Mouse (Mus musculus): Measurements from ENCODE around the gene Mum1. TPM values are rescaled to one million over a fixed set of nuclear protein-coding genes. Genes with fewer than 3 reads are reported as not detected.
A peak's percentile ranks its signal among the peaks of the same experiment; 100 is the strongest.
"Not testable (repeated sequence)": the region's sequence is repeated elsewhere in the genome, so short reads cannot be mapped to it uniquely, and the experiment has no call there.

Gene Mum1
- total RNA-seq, 1 experiment from 2014 or later, result 42.0 TPM

DNA sequence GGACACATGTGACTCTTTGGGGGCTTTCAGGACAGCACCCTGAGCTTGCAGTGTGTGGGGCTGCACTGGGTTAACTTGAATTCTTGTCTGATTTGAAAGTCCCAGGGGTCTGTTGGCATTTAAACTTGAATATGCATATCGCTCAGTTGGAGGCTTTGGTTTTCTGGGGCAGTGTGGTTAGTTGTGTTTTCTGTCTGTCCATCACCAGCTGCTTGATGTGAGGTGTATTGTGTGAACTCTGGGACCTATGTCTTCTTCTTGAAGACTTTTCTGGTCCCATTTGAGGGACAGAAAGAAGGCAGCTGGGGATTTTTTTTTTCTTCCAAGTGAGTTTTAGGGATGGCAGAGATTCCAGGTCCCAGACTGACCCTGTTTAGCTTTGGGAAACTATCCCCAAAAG is 19.0 kb upstream of the Mum1 start:
- ATAC-seq (ENCODE audit: extremely low read depth, insufficient number of reproducible peaks, low FRiP score, poor library complexity, severe bottlenecking), result no peak

DNA sequence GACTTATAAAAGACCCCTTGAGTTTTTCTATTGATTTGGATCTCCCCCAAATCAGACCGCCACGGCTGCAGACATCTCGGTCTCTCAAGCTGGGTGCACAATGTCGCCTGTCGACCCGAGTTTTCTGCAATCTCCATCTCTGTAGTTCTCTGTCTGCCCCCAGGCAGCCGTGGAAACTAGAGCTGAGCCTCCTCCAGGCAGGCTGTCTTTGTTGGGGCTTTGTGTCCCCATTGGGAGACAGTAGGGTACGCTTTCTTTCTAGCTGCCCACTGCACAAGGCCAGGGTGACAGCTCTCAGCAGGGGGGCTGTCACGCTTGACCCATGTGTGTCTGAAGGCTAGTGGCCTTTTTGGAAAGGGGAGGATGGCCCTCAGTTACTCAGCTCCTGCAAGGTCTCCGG is 18.6 kb upstream of the Mum1 start:
- no peak for ATAC-seq (ENCODE audit: extremely low read depth, insufficient number of reproducible peaks, low FRiP score, poor library complexity, severe bottlenecking)

DNA sequence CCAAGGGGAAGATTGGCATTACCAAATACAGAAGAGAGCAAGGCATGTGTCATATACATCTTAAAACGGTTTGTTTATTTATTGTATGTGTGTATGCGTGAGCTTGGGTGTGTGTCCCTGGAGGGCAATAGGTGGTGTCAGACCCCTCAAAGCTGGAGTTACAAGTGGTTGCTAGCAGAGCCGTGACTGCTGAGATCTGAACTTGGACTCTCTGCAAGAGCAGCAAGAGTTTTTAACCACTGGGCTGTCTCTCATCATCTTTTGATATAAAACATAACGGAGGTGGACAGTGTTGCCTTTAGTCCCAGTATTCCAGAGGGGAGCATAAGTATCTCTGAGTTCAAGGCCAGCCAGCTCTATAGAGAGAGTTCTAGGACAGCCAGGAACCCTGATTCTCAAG is 18.0 kb upstream of the Mum1 start:
- ATAC-seq (ENCODE audit: extremely low read depth, insufficient number of reproducible peaks, low FRiP score, poor library complexity, severe bottlenecking), result no peak

DNA sequence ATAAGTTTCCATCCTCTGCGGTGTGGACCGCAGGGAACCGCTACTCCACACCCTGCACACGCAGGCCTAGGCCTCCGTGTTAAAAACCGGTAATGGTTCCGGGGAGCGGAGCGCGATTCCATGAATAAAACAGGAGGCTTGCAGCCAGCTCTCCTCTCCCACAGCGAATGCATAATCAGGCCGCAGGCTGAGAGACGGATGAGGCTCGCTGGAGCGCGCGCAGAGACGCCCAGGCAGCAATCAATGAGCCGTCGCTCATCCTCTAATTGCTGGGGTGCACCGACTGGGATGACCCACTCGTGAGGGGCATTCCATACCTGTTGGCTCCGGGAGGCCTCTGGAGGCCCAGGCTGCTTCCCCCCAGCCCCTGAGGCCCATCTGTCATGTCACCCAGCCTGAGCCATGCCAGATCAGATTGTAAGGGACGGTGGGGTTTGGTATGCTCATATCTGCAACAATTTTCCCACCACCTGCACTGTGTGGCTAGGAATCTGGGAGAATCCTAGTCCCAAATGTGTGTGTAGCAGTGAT is 17.3 kb upstream of the Mum1 start:
- no peak for ATAC-seq (ENCODE audit: extremely low read depth, insufficient number of reproducible peaks, low FRiP score, poor library complexity, severe bottlenecking)

DNA sequence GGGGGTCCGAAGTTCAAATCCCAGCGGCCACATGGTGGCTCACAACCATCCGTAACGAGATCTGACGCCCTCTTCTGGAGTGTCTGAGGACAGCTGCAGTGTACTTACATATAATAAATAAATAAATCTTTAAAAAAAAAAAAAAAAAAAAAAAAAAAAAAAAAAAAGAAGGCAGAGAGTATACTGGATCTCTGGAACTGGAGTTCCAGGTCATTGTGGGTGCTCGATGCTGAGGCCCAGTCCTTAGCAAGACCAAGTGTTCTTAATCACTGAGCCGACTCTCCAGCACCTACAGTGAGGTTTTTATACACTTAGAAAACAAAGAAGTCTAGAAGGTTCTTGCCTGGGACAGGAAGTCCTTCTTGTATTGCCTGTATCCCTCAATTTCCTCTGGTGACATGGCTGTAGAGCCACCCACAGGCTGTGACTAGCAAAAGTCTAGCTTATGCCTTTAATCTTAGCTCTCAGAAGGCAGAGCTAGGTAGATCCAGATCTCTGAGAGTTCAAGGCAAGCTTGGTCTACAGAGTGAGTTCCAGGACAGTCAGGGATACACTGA is 14.6 kb upstream of the Mum1 start:
- not testable (repeated sequence) for ATAC-seq (ENCODE audit: extremely low read depth, insufficient number of reproducible peaks, low FRiP score, poor library complexity, severe bottlenecking)

DNA sequence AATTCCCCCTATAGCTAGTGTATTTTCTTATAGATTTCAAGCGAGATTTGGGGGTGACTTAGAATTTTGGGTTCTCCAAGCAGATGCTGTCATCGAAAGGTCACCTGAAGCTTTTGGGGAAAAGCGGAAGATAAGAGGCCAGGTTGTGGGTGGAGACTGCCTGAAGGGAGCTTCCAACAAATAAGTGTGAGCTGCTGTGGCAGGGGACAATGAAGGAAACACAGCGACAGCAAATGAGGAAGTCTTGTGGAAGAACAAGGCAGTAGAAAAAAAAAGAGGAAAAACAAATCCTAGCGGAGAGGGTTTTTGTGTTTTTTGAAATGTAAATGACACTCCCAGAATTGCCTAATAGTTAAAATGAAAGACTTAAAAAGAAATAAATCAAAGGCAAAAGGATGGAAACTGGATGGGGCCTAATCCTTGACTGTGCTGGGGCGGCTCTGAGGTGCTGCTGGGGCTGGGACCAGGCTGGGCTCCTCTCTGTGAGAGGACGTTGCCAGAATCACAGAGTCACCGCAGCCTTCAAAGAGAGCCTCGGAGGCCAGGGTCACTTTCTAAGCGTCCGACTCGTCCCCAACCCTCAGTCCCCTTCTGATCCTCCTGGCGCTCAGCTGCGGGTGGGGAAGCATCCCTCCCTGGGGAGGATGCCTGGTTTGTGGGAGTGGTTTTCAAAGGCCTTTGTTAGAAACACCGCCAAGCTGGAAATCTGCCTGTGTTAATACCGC is 11.0 kb upstream of the Mum1 start:
- no peak for ATAC-seq (ENCODE audit: extremely low read depth, insufficient number of reproducible peaks, low FRiP score, poor library complexity, severe bottlenecking)

DNA sequence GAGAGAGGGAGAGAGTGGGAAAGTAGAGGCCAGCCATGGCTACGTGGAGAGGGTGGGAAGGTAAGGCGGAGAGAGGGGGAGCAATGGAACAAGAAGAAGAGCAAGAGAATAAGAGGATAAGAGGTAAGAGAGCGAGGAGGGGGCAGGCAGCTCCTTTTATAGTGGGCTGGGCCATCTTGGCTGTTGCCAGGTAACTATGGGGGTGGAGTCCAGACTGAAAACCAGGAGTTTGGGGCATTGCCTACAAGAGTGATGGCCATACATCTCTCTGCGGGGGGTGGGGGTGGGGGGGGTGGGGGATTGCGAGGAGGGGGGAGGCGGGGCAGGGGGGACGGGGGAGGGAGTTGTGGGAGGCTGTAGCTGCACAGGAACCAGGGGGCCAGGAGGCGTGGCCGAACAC is 5.6 kb upstream of the Mum1 start:
- ATAC-seq (ENCODE audit: extremely low read depth, insufficient number of reproducible peaks, low FRiP score, poor library complexity, severe bottlenecking), result no peak

DNA sequence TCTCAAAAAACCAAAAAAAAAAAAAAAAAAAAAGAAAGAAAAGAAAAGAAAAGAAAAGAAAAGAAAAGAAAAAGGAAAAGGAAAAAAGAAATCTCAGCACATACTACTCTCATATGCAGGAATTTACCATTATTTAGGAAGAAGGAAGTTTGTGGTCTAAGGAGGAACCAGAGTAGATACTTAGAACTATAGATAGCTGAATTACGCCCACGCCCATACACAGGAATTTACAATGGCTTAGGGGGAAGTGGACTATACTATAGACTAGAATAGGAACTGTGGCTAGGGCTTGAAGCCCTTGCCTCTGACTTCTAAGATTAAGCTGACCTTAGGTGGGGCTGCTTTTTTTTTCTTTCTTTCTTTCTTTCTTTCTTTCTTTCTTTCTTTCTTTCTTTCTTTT is 3.1 kb upstream of the Mum1 start:
- ATAC-seq (ENCODE audit: extremely low read depth, insufficient number of reproducible peaks, low FRiP score, poor library complexity, severe bottlenecking), result not testable (repeated sequence)

DNA sequence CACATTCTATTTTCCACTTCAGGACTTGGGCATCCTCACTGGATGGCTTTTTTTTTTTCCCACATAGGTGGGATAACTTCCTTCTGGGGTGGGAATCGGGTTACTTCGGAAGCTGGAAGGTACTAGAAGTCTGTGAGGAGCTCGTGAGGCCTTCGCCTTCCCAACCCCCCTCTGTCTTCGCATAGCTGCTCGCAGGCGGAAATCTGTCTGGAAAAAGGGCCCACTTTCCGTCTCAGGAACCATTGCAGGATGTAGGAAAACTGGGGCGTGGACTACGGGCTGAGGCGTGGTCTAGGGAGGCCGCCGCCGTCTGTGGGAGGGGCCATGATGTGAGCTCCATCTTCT is 191 bp upstream of the Mum1 start:
- ATAC-seq (ENCODE audit: extremely low read depth, insufficient number of reproducible peaks, low FRiP score, poor library complexity, severe bottlenecking), result no peak

DNA sequence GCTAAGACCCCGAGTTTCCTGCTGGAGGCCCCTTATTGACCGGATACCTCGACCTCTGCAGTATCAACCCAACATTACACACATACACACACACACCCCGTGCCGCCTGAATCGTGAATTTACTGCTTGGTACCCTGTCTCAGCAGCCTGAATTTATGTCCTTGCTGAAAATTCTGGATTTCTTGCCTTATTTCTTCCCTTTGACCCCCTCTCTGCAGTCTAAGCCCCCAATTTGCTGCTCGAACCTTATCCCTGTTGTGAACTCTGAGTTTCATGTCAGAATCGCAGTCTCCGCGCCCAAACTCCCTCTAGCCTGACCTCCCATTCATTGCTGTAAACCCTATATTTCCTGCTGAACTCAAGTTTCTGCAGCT is 919 bp downstream of the Mum1 start:
- no peak for ATAC-seq (ENCODE audit: extremely low read depth, insufficient number of reproducible peaks, low FRiP score, poor library complexity, severe bottlenecking)

DNA sequence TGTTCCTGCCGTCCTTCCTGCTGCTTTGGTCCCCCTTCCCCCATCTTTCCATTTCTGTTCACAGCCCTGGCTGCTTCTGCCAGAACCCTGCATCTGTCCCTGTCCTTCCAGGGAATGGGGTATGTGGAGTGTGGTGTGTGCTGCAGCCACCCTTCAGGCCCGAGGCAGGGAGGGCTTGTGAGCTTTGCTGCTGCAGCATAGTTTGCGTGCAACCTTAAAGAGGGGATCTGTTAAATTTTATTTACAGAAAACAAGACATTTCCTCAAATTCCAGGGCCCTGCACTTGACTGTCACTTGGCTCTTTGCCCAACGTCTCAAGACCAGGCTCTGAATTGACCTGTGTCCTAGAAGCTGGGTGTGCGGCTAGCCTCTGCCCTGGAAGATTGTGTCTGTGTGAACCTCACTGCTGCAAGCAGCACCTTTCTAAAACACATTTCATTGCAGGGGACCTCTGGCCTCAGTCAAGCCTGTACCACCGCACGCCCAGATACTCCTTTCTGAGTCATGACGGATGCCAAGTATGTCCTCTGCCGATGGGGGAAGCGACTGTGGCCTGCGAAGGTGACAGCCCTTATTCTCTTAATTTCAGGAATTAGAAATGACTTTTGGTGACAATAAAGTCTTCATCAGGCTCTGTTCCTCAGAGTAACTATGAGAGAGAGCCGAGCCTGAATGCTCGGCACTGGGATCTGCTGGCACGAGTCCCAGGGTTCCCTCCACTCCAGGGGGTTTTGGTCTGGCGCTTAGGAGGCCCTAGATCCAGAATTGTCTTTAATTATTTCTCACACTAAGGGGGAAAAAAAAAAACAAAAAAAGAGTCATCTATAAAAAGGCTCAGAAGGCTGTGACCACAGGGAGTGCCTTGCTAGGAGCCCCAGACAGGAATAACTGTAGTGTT is 1.9 kb downstream of the Mum1 start:
- ATAC-seq (ENCODE audit: extremely low read depth, insufficient number of reproducible peaks, low FRiP score, poor library complexity, severe bottlenecking), result no peak

DNA sequence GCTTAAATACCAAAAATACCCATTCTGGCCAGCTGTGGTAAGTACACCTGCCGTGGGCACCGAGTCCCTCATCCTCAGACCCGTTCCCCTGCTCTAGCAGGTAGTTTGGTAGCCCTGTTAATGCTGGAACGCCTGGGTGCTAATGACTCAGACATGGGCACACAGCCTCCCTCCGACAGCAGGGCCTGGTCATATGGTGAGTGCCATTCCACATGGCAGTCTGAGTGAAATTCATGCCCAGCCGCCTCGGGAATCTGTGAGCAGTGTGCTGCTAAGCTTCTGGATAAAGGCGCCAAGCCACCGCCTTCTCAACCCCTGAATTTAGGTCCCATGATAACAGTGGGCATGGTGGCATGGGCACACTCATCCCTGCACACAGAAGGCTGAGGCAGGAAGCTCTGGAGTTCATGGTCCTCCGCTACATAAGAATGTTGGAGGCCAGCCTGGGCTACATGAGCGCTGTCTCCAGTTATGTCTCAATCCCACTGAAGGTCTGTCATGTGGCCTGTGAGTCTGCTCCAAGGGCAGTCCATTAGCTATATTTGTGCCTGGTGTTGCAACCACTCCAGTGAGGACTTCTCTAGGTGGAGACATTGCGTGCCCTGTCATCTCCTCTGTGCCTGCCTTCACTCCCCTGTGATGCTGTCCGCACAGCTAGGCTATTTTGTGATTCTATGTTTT is 10.1 kb downstream of the Mum1 start:
- ATAC-seq (ENCODE audit: extremely low read depth, insufficient number of reproducible peaks, low FRiP score, poor library complexity, severe bottlenecking), result no peak

DNA sequence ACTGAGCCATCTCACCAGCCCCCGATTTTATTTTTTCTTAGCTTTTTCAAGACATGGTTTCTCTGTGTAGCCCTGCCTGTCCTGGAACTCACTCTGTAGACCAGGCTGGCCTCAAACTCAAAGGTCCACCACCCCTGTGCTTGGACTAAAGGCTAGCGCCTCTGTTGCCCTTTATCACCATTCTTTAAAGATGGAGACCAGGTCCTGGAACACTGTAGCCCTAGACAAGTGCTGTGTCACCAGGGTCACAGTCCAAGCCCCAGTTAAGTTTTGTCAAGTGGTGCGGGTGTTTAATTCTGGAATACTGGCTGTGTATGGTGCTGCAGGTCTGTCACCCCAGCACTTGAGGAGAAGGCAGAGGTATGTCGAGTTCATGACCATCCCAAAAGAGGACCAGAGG is 10.8 kb downstream of the Mum1 start:
- no peak for ATAC-seq (ENCODE audit: extremely low read depth, insufficient number of reproducible peaks, low FRiP score, poor library complexity, severe bottlenecking)

DNA sequence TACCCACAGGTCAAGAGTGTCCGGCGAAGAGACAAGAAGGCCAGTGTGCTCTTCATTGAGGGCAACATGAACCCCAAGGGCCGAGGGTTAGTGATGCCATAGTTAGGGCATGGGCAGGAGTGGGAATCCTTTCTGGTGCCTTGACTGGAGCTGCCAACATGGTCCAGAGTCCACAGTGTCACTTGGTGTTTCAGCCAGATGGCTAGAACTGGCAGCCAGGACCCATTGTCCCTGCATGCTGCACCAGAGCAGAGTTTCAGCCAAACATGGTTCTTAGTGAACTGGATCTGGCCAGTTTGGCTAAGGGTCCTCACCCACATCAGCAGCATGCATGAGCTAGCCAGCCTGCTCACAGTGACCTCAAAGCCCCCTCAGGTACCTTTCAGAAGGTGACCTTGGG is 12.1 kb downstream of the Mum1 start:
- ATAC-seq (ENCODE audit: extremely low read depth, insufficient number of reproducible peaks, low FRiP score, poor library complexity, severe bottlenecking), result no peak

DNA sequence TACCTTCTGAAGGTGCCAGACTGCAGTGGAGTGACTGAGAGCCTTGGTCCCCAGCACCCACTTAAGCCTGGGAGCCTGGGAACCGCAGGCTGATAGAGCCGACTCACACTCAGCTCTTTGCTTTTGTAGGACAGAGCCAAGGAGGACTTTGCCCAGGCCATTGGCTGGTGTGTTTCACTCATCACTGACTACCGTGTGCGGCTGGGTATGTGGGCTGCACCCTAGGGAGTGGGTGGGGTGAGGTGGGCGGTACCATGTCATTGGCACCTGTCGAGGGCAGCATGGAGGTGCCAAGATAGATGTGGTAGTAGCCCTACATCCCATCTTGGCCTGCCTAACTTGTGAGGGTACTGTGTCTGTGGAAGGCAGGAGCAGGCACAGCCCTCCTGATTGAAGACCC is 13.6 kb downstream of the Mum1 start:
- ATAC-seq (ENCODE audit: extremely low read depth, insufficient number of reproducible peaks, low FRiP score, poor library complexity, severe bottlenecking), result no peak

DNA sequence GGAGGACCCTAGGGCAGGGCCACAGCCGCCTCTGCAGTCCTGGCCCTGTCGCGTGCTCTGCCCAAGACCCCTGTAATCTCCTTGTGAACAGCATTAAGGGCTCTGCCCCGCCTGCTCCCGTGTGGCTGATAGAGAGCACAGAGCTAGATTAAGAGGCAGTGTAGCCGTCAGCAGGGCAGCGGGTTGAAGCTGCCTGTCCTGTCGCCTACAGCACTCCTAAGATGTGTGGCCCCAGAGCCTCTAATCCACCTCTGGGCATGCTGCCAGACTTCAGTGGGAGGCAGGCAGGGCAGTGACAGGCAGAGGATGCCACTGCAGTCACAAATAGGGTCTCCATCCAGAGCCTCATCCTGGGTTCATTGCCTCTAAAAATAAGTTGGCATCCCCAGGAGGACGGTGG is 15.9 kb downstream of the Mum1 start:
- no peak for ATAC-seq (ENCODE audit: extremely low read depth, insufficient number of reproducible peaks, low FRiP score, poor library complexity, severe bottlenecking)

DNA sequence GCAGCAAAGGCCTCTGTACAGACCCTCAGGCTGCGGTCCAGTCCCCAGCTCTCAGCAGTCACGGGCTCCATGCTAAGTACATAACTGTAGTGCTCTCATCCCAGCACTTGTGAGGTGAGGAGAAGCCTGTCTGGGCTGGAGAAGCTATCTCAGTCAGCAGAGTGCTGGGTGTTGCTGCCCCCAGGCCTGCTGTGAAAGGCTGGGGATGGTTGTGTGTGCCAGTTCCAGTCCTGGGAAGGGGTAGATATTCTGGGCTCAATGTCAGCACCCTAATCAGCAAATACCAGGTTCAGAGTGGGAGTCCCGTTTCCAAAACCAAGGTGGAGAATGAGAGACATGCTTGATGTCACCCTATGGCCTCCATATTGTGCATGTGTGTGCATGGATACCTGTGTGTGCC is 16.4 kb downstream of the Mum1 start:
- no peak for ATAC-seq (ENCODE audit: extremely low read depth, insufficient number of reproducible peaks, low FRiP score, poor library complexity, severe bottlenecking)

DNA sequence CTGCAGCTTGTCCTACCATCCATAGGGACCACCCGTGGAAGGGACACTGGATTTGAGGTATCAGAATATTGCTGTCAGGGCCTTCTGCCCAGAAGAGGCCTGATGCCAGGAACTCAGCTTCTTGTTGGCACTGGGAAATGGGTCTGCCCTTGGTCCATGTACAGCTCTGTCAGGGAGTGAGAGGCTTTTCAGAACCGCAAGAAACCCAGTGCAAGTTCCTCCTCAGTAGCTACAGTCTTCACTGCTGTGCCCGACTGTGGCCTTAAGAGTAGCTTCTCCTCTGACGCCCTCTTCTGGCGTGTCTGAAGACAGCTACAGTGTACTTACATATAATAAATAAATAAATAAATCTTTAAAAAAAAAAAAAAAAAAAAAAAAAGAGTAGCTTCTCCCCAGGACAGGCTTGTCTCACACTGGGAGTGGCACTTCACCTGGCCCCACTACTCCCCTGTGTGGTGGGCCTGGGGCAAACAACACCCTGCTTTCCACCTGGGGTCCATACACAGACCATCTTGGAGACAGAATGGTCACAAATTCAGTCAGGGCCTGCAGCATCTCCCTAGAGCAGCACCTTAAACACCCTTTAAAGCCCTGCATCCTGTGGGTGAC is 18.7 kb downstream of the Mum1 start:
- ATAC-seq (ENCODE audit: extremely low read depth, insufficient number of reproducible peaks, low FRiP score, poor library complexity, severe bottlenecking), result no peak

DNA sequence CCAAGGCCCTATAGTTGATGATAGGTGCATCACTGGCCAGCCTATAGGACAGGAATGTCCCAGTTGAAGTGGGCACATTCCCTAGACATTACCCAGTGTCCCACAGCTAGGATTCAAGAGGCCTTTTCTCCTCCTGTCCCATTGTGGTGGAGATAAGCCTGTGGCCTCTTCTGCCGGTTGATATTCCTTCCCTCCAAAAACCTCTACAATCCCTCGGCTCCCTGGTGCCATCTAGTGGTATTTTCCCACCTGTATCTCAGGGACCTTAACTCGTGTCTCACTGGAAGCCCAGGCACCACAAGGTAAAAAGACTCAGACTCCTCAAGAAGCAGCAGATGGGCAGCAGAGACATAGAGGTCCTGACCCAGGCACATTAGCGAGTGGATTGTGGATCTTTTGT is 19.4 kb downstream of the Mum1 start:
- peak; percentile 31; the same call in 1 of the 2 replicates for ATAC-seq (ENCODE audit: extremely low read depth, insufficient number of reproducible peaks, low FRiP score, poor library complexity, severe bottlenecking)
